Mouse (Mus musculus): Measurements from ENCODE around the gene Slc25a38. TPM values are rescaled to one million over a fixed set of nuclear protein-coding genes. Genes with fewer than 3 reads are reported as not detected.

Gene Slc25a38
- polyA plus RNA-seq, 1 experiment from 2014 or later, result 30.2 TPM

GRCm38 (mm10) chr9:120151906-120152399, 41.8 kb downstream of the Slc25a38 start:
- Histone ChIP-seq H3K36me3 (no peaks in the 10 kb centered on the region), H3K4me2 (no peak overlapping the region), H3K9ac (no peak overlapping the region), H3K4me3 (no peak overlapping the region), H3K4me1 (no peaks in the 10 kb centered on the region), H3K9me3 (no peaks in the 10 kb centered on the region), H3K27me3 (no peaks in the 10 kb centered on the region), H3K27ac (no peak overlapping the region)
- ATAC-seq (ENCODE audit: insufficient number of reproducible peaks, low FRiP score, low TSS enrichment, low read depth), result no peak
- 77% methylated on average over 12 of the region's 12 CpGs for WGBS

GRCm38 (mm10) chr9:120158047-120158446, 47.9 kb downstream of the Slc25a38 start:
- no peaks in the 10 kb centered on the region for H3K9me3 ChIP-seq
- no peak for ATAC-seq (ENCODE audit: insufficient number of reproducible peaks, low FRiP score, low TSS enrichment, low read depth)
- no peak overlapping the region for H3K9ac ChIP-seq
- no peak overlapping the region for H3K4me2 ChIP-seq
- H3K27me3 ChIP-seq, result no peaks in the 10 kb centered on the region
- WGBS, result 46% methylated on average over 4 of the region's 4 CpGs
- H3K4me1 ChIP-seq, result no peaks in the 10 kb centered on the region
- H3K36me3 ChIP-seq, result no peaks in the 10 kb centered on the region
- H3K4me3 ChIP-seq, result no peak overlapping the region
- H3K27ac ChIP-seq, result no peak overlapping the region

GRCm38 (mm10) chr9:120163862-120164261, 53.7 kb downstream of the Slc25a38 start:
- WGBS, result 90% methylated on average over 16 of the region's 16 CpGs
- no peak overlapping the region for H3K27ac ChIP-seq

GRCm38 (mm10) chr9:120167826-120168225, 57.7 kb downstream of the Slc25a38 start:
- Histone ChIP-seq H3K27me3 (peaks cover 3% of the 10 kb centered on the region; the same call in 1 of the 2 replicates), H3K4me3 (no peak overlapping the region), H3K27ac (no peak overlapping the region), H3K4me2 (no peak overlapping the region), H3K36me3 (no peaks in the 10 kb centered on the region), H3K4me1 (no peaks in the 10 kb centered on the region), H3K9ac (no peak overlapping the region), H3K9me3 (no peaks in the 10 kb centered on the region)
- 62% methylated on average over 11 of the region's 11 CpGs for WGBS
- no peak for ATAC-seq (ENCODE audit: insufficient number of reproducible peaks, low FRiP score, low TSS enrichment, low read depth)

More at GRCm38 (mm10) chr9:120163862-120164261, 53.7 kb downstream of the Slc25a38 start:
- no peak for ATAC-seq (ENCODE audit: insufficient number of reproducible peaks, low FRiP score, low TSS enrichment, low read depth)
- Histone ChIP-seq H3K9me3 (no peaks in the 10 kb centered on the region), H3K36me3 (no peaks in the 10 kb centered on the region), H3K4me2 (no peak overlapping the region), H3K4me3 (no peak overlapping the region), H3K4me1 (no peaks in the 10 kb centered on the region), H3K9ac (no peak overlapping the region), H3K27me3 (no peaks in the 10 kb centered on the region)

GRCm38 (mm10) chr9:120171295-120171694, 61.1 kb downstream of the Slc25a38 start:
- Histone ChIP-seq H3K4me3 (no peak overlapping the region), H3K4me1 (no peaks in the 10 kb centered on the region), H3K9me3 (no peaks in the 10 kb centered on the region), H3K4me2 (no peak overlapping the region), H3K36me3 (no peaks in the 10 kb centered on the region), H3K9ac (no peak overlapping the region), H3K27me3 (peaks cover 3% of the 10 kb centered on the region; the same call in 1 of the 2 replicates), H3K27ac (no peak overlapping the region)
- 42% methylated on average over 5 of the region's 5 CpGs for WGBS
- no peak for ATAC-seq (ENCODE audit: insufficient number of reproducible peaks, low FRiP score, low TSS enrichment, low read depth)

Other genes with a start within 250 kb of the Slc25a38 start
- gene Wdr48, start 215.5 kb upstream of the Slc25a38 start, polyA plus RNA-seq (2015; fragmentation: Nextera tagmentation; extraction: Ambion mirVana), result 48.5 and 48.9 TPM in 2 replicates
- 35.5 and 35.8 TPM in 2 replicates for gene Gorasp1, start 172.8 kb upstream of the Slc25a38 start, polyA plus RNA-seq (2015; fragmentation: Nextera tagmentation; extraction: Ambion mirVana)
- gene Ttc21a, start 172.8 kb upstream of the Slc25a38 start, polyA plus RNA-seq (2015; fragmentation: Nextera tagmentation; extraction: Ambion mirVana), result 0.09 and 0.13 TPM in 2 replicates
- 8.3 and 9.1 TPM in 2 replicates for gene Csrnp1, start 125.7 kb upstream of the Slc25a38 start, polyA plus RNA-seq (2015; fragmentation: Nextera tagmentation; extraction: Ambion mirVana)
- gene Xirp1, start 86.8 kb upstream of the Slc25a38 start, polyA plus RNA-seq (2015; fragmentation: Nextera tagmentation; extraction: Ambion mirVana), result 1.2 and 4.8 TPM in 2 replicates
- gene Cx3cr1, start 40.5 kb upstream of the Slc25a38 start, polyA plus RNA-seq (2015; fragmentation: Nextera tagmentation; extraction: Ambion mirVana), result 15.1 and 16.0 TPM in 2 replicates
- 5.2 and 6.6 TPM in 2 replicates for gene Ccr8, start 18.3 kb upstream of the Slc25a38 start, polyA plus RNA-seq (2015; fragmentation: Nextera tagmentation; extraction: Ambion mirVana)
- 1,290 and 1,462 TPM in 2 replicates for gene Rpsa, start 17.3 kb downstream of the Slc25a38 start, polyA plus RNA-seq (2015; fragmentation: Nextera tagmentation; extraction: Ambion mirVana)
- gene Mobp, start 39.3 kb downstream of the Slc25a38 start, polyA plus RNA-seq (2015; fragmentation: Nextera tagmentation; extraction: Ambion mirVana), result 0.18 and 0.24 TPM in 2 replicates
- 0.45 TPM in 2 replicates for gene Myrip, start 191.1 kb downstream of the Slc25a38 start, polyA plus RNA-seq (2015; fragmentation: Nextera tagmentation; extraction: Ambion mirVana)

Measured in limb, embryonic 15.5 days (tissue).